Mouse (Mus musculus) embryonic fibroblast, embryonic 13.5 days (primary cell): ENCODE results near the gene Hs6st3. TPM values are rescaled to one million over a fixed set of nuclear protein-coding genes. Genes with fewer than 3 reads are reported as not detected.

Experiments
- H3K27ac ChIP-seq: 2 replicates; pipeline ENCODE4 v1.5.1; 2012; ENCODE audit warnings: low read length, control low read depth, inconsistent platforms; ENCODE audit not compliant: insufficient read depth
- H3K4me1 ChIP-seq: 2 replicates; pipeline ENCODE4 v1.6.1; 2011; ENCODE audit warnings: low read length; ENCODE audit not compliant: control insufficient read depth, insufficient read depth
- H3K4me3 ChIP-seq: 2 replicates; pipeline ENCODE4 v1.5.1; 2011; ENCODE audit warnings: mild to moderate bottlenecking, control low read depth, low read length; ENCODE audit not compliant: insufficient read depth
- CTCF ChIP-seq: IDR thresholded peaks from 2 replicates; pipeline ENCODE4 v1.5.1; 2011; ENCODE audit warnings: mild to moderate bottlenecking, control low read depth, low read length, moderate library complexity, borderline replicate concordance; ENCODE audit not compliant: insufficient read depth
- POLR2A ChIP-seq: IDR thresholded peaks from 2 replicates; pipeline ENCODE4 v1.6.1; 2011; ENCODE audit warnings: low read depth, mild to moderate bottlenecking, control low read depth, low read length, moderate library complexity
- polyA plus RNA-seq: library from polyadenylated mRNA; stranded (reverse); fragments of >200 nt; gene quantifications from 2 replicates; pipeline ENCODE4 v1.2.4, GENCODE M21; 2011; ENCODE audit warnings: low read depth; ENCODE audit not compliant: missing spikeins, insufficient read length

Gene Hs6st3
- polyA plus RNA-seq, 1 experiment: 0.42 TPM

GRCm38 (mm10) chr14:119800856-119801255 lies 662.7 kb downstream of the Hs6st3 start:
- no peak overlapping the region for H3K4me3 ChIP-seq
- H3K27ac ChIP-seq: no peak overlapping the region
- no peak for TF ChIP-seq CTCF
- TF ChIP-seq POLR2A: no peak
- H3K4me1 ChIP-seq: no peaks in the 10 kb centered on the region

- Histone ChIP-seq H3K4me3 (no peak overlapping the region), H3K27ac (no peak overlapping the region), H3K4me1 (no peaks in the 10 kb centered on the region)
- TF ChIP-seq POLR2A (no peak), CTCF (no peak)
Observed at GRCm38 (mm10) chr14:119813898-119814297, 675.8 kb downstream of the Hs6st3 start.

DNA sequence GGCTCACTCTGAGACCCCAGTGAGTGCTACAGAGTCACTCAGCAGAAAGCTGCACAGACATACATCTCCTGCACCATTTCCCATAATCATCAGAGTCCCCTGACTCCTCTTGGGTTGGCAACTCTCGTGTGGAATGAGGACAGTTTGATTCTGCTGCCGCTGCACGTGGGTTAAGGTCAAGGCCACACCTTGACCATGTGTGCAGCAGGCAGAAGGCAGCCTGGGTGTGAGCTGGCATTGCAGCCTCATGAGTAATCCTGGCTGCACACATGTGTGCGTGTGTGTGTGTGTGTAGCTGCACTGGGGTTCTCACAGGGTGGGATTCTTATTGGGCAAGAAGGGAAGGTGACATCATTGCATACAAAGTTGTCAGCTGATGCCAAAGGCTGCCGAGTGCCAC lies 677.5 kb downstream of the Hs6st3 start:
- H3K4me3 ChIP-seq: no peak overlapping the region
- no peaks in the 10 kb centered on the region for H3K4me1 ChIP-seq
- TF ChIP-seq CTCF (no peak), POLR2A (no peak)
- no peak overlapping the region for H3K27ac ChIP-seq

- TF ChIP-seq CTCF: no peak
- no peak for TF ChIP-seq POLR2A
- Histone ChIP-seq H3K4me3 (no peak overlapping the region), H3K4me1 (no peaks in the 10 kb centered on the region), H3K27ac (no peak overlapping the region)
Observed at GRCm38 (mm10) chr14:119820562-119820961, 682.4 kb downstream of the Hs6st3 start.

- Histone ChIP-seq H3K4me3 (no peak overlapping the region), H3K27ac (no peak overlapping the region), H3K4me1 (no peaks in the 10 kb centered on the region)
- no peak for TF ChIP-seq CTCF
- no peak for TF ChIP-seq POLR2A
Observed at GRCm38 (mm10) chr14:119831165-119832011, 693.2 kb downstream of the Hs6st3 start.

GRCm38 (mm10) chr14:119832012-119832325 lies 693.8 kb downstream of the Hs6st3 start:
- H3K27ac ChIP-seq: no peak overlapping the region
- TF ChIP-seq POLR2A: no peak
- no peak for TF ChIP-seq CTCF
- no peak overlapping the region for H3K4me3 ChIP-seq
- H3K4me1 ChIP-seq: no peaks in the 10 kb centered on the region

GRCm38 (mm10) chr14:119832940-119833339 lies 694.8 kb downstream of the Hs6st3 start:
- TF ChIP-seq CTCF (no peak), POLR2A (no peak)
- Histone ChIP-seq H3K4me3 (no peak overlapping the region), H3K4me1 (no peaks in the 10 kb centered on the region), H3K27ac (no peak overlapping the region)

- TF ChIP-seq POLR2A: no peak
- no peak for TF ChIP-seq CTCF
- Histone ChIP-seq H3K4me3 (no peak overlapping the region), H3K4me1 (no peaks in the 10 kb centered on the region), H3K27ac (no peak overlapping the region)
Observed at GRCm38 (mm10) chr14:119834008-119834700, 696.0 kb downstream of the Hs6st3 start.

- H3K4me3 ChIP-seq: no peak overlapping the region
- TF ChIP-seq CTCF (no peak), POLR2A (no peak)
- H3K27ac ChIP-seq: no peak overlapping the region
- H3K4me1 ChIP-seq: no peaks in the 10 kb centered on the region
Observed at GRCm38 (mm10) chr14:119836051-119836450, 697.9 kb downstream of the Hs6st3 start.

DNA sequence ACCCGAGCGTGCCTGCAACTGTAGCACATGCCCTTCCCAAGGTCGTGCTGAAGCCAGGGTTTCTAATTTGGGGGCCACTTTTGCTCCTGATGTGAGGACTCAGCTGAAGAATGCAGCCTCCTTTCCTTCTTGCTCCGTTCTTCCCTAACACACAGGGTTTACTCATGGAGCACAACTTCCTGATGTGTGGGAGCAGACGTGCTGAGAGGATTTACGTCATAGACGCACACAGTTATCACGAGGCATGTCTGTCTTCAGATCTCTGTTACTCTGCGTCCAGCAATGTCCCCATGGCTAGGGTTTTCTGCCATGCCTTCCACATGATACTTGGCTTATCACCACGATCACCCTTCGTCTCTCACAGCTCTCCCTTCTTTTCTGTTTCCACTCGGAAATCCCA lies 709.4 kb downstream of the Hs6st3 start:
- H3K27ac ChIP-seq: no peak overlapping the region
- TF ChIP-seq POLR2A (no peak), CTCF (no peak)

GRCm38 (mm10) chr14:119848759-119849298 lies 710.7 kb downstream of the Hs6st3 start:
- Histone ChIP-seq H3K4me1 (peaks cover 8% of the 10 kb centered on the region), H3K4me3 (no peak overlapping the region), H3K27ac (no peak overlapping the region)
- TF ChIP-seq POLR2A: no peak
- no peak for TF ChIP-seq CTCF

More for the DNA sequence above, 709.4 kb downstream of the Hs6st3 start:
- H3K4me1 ChIP-seq: peaks cover 8% of the 10 kb centered on the region
- H3K4me3 ChIP-seq: no peak overlapping the region
